Mouse (Mus musculus) limb, embryonic 12.5 days (tissue): Measurements from ENCODE around the gene Mmp3. TPM values are rescaled to one million over a fixed set of nuclear protein-coding genes. Genes with fewer than 3 reads are reported as not detected.
"Not testable (repeated sequence)": the region's sequence is repeated elsewhere in the genome, so short reads cannot be mapped to it uniquely, and the experiment has no call there.

ENCODE experiments used
- ATAC-seq: fragments of 200-750 bp; cut with Nextera tagmentation; 2 replicates; pipeline ENCODE4 v1.8.0; 2017; ENCODE audit warnings: low read depth, moderate TSS enrichment; ENCODE audit not compliant: insufficient number of reproducible peaks, insufficient read depth, low FRiP score, low TSS enrichment
- H3K27ac ChIP-seq: fragments of 300-500 bp; sonication (generic); 2 replicates; pipeline ENCODE4 v1.5.1; 2016; ENCODE audit warnings: mild to moderate bottlenecking, moderate library complexity
- H3K27me3 ChIP-seq: fragments of 300-500 bp; sonication (generic); 2 replicates; pipeline ENCODE4 v1.6.1; 2016; ENCODE audit warnings: mild to moderate bottlenecking, moderate library complexity
- H3K36me3 ChIP-seq: fragments of 300-500 bp; sonication (generic); 2 replicates; pipeline ENCODE4 v1.6.1; 2016; ENCODE audit warnings: mild to moderate bottlenecking, moderate library complexity
- H3K4me1 ChIP-seq: fragments of 300-500 bp; sonication (generic); replicated peaks from 2 replicates; pipeline ENCODE4 v1.6.1; 2016
- H3K4me2 ChIP-seq: fragments of 300-500 bp; sonication (generic); 2 replicates; pipeline ENCODE4 v1.6.1; 2016; ENCODE audit warnings: mild to moderate bottlenecking, moderate library complexity
- H3K4me3 ChIP-seq: fragments of 300-500 bp; sonication (generic); replicated peaks from 2 replicates; pipeline ENCODE4 v1.5.1; 2016; ENCODE audit warnings: mild to moderate bottlenecking
- H3K9ac ChIP-seq: fragments of 300-500 bp; sonication (generic); replicated peaks from 2 replicates; pipeline ENCODE4 v1.6.1; 2016; ENCODE audit warnings: mild to moderate bottlenecking, moderate library complexity
- H3K9me3 ChIP-seq: fragments of 300-500 bp; sonication (generic); 2 replicates; pipeline ENCODE4 v1.6.1; 2016; ENCODE audit warnings: mild to moderate bottlenecking, moderate library complexity
- WGBS: fragments of 180-500 bp; shearing (Covaris S2); methylation state at CpG from one replicate; pipeline ENCODE4 v1.1.7; 2016; 5-methylcytosine and 5-hydroxymethylcytosine counted together
- polyA plus RNA-seq: library from polyadenylated mRNA; unstranded; fragments of >200 nt; fragmentation: Nextera tagmentation; extraction: Ambion mirVana; gene quantifications from 2 replicates; pipeline ENCODE4 v1.2.1, GENCODE M21; 2016

Gene Mmp3
- polyA plus RNA-seq: not detected in 2 replicates

- H3K27ac ChIP-seq: no peak within 1 kb of the TSS
- H3K36me3 ChIP-seq: no peaks in the 10 kb centered on the region
- no peak for ATAC-seq
- no peaks in the 10 kb centered on the region for H3K4me1 ChIP-seq
- no peak within 1 kb of the TSS for H3K4me3 ChIP-seq
- H3K4me2 ChIP-seq: no peak within 1 kb of the TSS
- H3K9me3 ChIP-seq: no peaks in the 10 kb centered on the region
- no peak within 1 kb of the TSS for H3K9ac ChIP-seq
- WGBS: 87% methylated on average over 2 of the region's 2 CpGs
- H3K27me3 ChIP-seq: no peaks in the 10 kb centered on the region
These were observed at the start of gene Mmp3 for GRCm38 (mm10) chr9:7445522-7445921. Mmp3 (plus strand) TSS chr9:7445822.

- WGBS: 84% methylated on average over 8 of the region's 8 CpGs
These were observed 49.1 kb upstream of the Mmp3 start for GRCm38 (mm10) chr9:7396556-7396955.

GRCm38 (mm10) chr9:7453302-7453701 lies 7.7 kb downstream of the Mmp3 start:
- WGBS: 54% methylated on average over 2 of the region's 2 CpGs
- Histone ChIP-seq H3K27me3 (no peaks in the 10 kb centered on the region), H3K27ac (no peak overlapping the region), H3K36me3 (no peaks in the 10 kb centered on the region), H3K4me3 (no peak overlapping the region), H3K9ac (no peak overlapping the region), H3K4me2 (no peak overlapping the region), H3K9me3 (no peaks in the 10 kb centered on the region), H3K4me1 (no peaks in the 10 kb centered on the region; the same call in 1 of the 2 replicates)
- no peak for ATAC-seq

More at GRCm38 (mm10) chr9:7396556-7396955, 49.1 kb upstream of the Mmp3 start:
- not testable (repeated sequence) for H3K9me3 ChIP-seq, H3K4me2 ChIP-seq, H3K9ac ChIP-seq, H3K36me3 ChIP-seq, H3K4me3 ChIP-seq, ATAC-seq, H3K27ac ChIP-seq, H3K4me1 ChIP-seq, H3K27me3 ChIP-seq

- Histone ChIP-seq H3K27ac (no peak overlapping the region), H3K4me3 (no peak overlapping the region), H3K9me3 (no peaks in the 10 kb centered on the region), H3K4me2 (no peak overlapping the region), H3K9ac (no peak overlapping the region), H3K36me3 (no peaks in the 10 kb centered on the region), H3K27me3 (no peaks in the 10 kb centered on the region), H3K4me1 (no peaks in the 10 kb centered on the region)
- no peak for ATAC-seq
- WGBS: 95% methylated on average over 1 of the region's 1 CpGs
These were observed 24.6 kb downstream of the Mmp3 start for GRCm38 (mm10) chr9:7470262-7470661.

GRCm38 (mm10) chr9:7483684-7484394 lies 38.2 kb downstream of the Mmp3 start:
- 63% methylated on average over 5 of the region's 5 CpGs for WGBS

GRCm38 (mm10) chr9:7501138-7501537 lies 55.5 kb downstream of the Mmp3 start:
- Histone ChIP-seq H3K27ac (no peak overlapping the region), H3K4me1 (no peaks in the 10 kb centered on the region), H3K36me3 (no peaks in the 10 kb centered on the region), H3K4me2 (no peak overlapping the region), H3K9me3 (no peaks in the 10 kb centered on the region), H3K27me3 (no peaks in the 10 kb centered on the region), H3K4me3 (no peak overlapping the region), H3K9ac (no peak overlapping the region)
- WGBS: 84% methylated on average over 3 of the region's 3 CpGs
- no peak for ATAC-seq

More at GRCm38 (mm10) chr9:7483684-7484394, 38.2 kb downstream of the Mmp3 start:
- H3K9me3 ChIP-seq: no peaks in the 10 kb centered on the region
- no peaks in the 10 kb centered on the region for H3K27me3 ChIP-seq
- ATAC-seq: no peak
- H3K4me1 ChIP-seq: no peaks in the 10 kb centered on the region
- H3K4me3 ChIP-seq: no peak overlapping the region
- no peaks in the 10 kb centered on the region for H3K36me3 ChIP-seq
- H3K9ac ChIP-seq: no peak overlapping the region
- H3K27ac ChIP-seq: no peak overlapping the region
- H3K4me2 ChIP-seq: no peak overlapping the region

- H3K27me3 ChIP-seq: no peaks in the 10 kb centered on the region
- no peaks in the 10 kb centered on the region for H3K9me3 ChIP-seq
- no peaks in the 10 kb centered on the region for H3K36me3 ChIP-seq
- no peak within 1 kb of the TSS for H3K4me2 ChIP-seq
- ATAC-seq: no peak
- 84% methylated on average over 3 of the region's 3 CpGs for WGBS
- no peak within 1 kb of the TSS for H3K9ac ChIP-seq
- H3K4me3 ChIP-seq: no peak within 1 kb of the TSS
- H3K27ac ChIP-seq: no peak within 1 kb of the TSS
- H3K4me1 ChIP-seq: no peaks in the 10 kb centered on the region
These were observed 56.4 kb downstream of the Mmp3 start, which contains the start of gene Mmp10 for GRCm38 (mm10) chr9:7502051-7502450. Mmp10 (plus strand) TSS chr9:7502352.

Other genes with a start within 250 kb of the Mmp3 start
- gene Mmp13, start 173.3 kb upstream of the Mmp3 start, polyA plus RNA-seq: not detected in 2 replicates
- gene Mmp12, start 101.4 kb upstream of the Mmp3 start, polyA plus RNA-seq: not detected in 2 replicates
- gene Mmp1b, start 57.8 kb upstream of the Mmp3 start, polyA plus RNA-seq: not detected in 2 replicates
- not detected in 2 replicates for gene Mmp10, start 56.5 kb downstream of the Mmp3 start, polyA plus RNA-seq
- 0.30 and 0.38 TPM in 2 replicates for gene Mmp8, start 112.6 kb downstream of the Mmp3 start, polyA plus RNA-seq
- not detected in 2 replicates for gene Mmp27, start 125.6 kb downstream of the Mmp3 start, polyA plus RNA-seq
- not detected in 2 replicates for gene Mmp20, start 182.4 kb downstream of the Mmp3 start, polyA plus RNA-seq
- not detected in 2 replicates for gene Mmp7, start 246.3 kb downstream of the Mmp3 start, polyA plus RNA-seq